Mouse (Mus musculus) retina, postnatal 1 day (tissue): Measurements from ENCODE around the gene Fndc7.
"Not testable (repeated sequence)": the region's sequence is repeated elsewhere in the genome, so short reads cannot be mapped to it uniquely, and the experiment has no call there.

Source experiments
- DNase-seq: peaks from one replicate; pipeline ENCODE4 v3.0.0-alpha.2; 2012

The Fndc7 gene

GRCm38 (mm10) chr3:108886934-108887617 lies 2.7 kb downstream of the Fndc7 start:
- DNase-seq: no peak

- peak; percentile 88 for DNase-seq
Measured at GRCm38 (mm10) chr3:108885686-108886530, 3.9 kb downstream of the Fndc7 start.

GRCm38 (mm10) chr3:108884706-108885289 lies 5.0 kb downstream of the Fndc7 start:
- DNase-seq: no peak

GRCm38 (mm10) chr3:108883067-108883466 lies 6.7 kb downstream of the Fndc7 start:
- DNase-seq: no peak

GRCm38 (mm10) chr3:108881873-108882272 lies 7.9 kb downstream of the Fndc7 start:
- DNase-seq: not testable (repeated sequence)

GRCm38 (mm10) chr3:108880544-108881507 lies 9.0 kb downstream of the Fndc7 start:
- no peak for DNase-seq

GRCm38 (mm10) chr3:108879836-108880435 lies 9.9 kb downstream of the Fndc7 start:
- DNase-seq: no peak

GRCm38 (mm10) chr3:108879129-108879528 lies 10.7 kb downstream of the Fndc7 start:
- DNase-seq: peak; percentile 44

- no peak for DNase-seq
Measured at GRCm38 (mm10) chr3:108870631-108871030, 19.2 kb downstream of the Fndc7 start.

GRCm38 (mm10) chr3:108867449-108867848 lies 22.4 kb downstream of the Fndc7 start:
- DNase-seq: no peak

GRCm38 (mm10) chr3:108865676-108866075 lies 24.1 kb downstream of the Fndc7 start:
- no peak for DNase-seq

- no peak for DNase-seq
Measured at GRCm38 (mm10) chr3:108865129-108865528, 24.7 kb downstream of the Fndc7 start.

- no peak for DNase-seq
Measured at GRCm38 (mm10) chr3:108863091-108863490, 26.7 kb downstream of the Fndc7 start.

GRCm38 (mm10) chr3:108862282-108862681 lies 27.5 kb downstream of the Fndc7 start:
- DNase-seq: not testable (repeated sequence)

GRCm38 (mm10) chr3:108860786-108861185 lies 29.0 kb downstream of the Fndc7 start:
- DNase-seq: no peak

GRCm38 (mm10) chr3:108858231-108858770 lies 31.5 kb downstream of the Fndc7 start:
- peak; percentile 84 for DNase-seq

- no peak for DNase-seq
Measured at GRCm38 (mm10) chr3:108857714-108858113, 32.1 kb downstream of the Fndc7 start.

GRCm38 (mm10) chr3:108857124-108857470 lies 32.7 kb downstream of the Fndc7 start:
- DNase-seq: no peak

GRCm38 (mm10) chr3:108856386-108857123 lies 33.3 kb downstream of the Fndc7 start:
- DNase-seq: peak; percentile 20

GRCm38 (mm10) chr3:108855864-108856263 lies 33.9 kb downstream of the Fndc7 start:
- peak; percentile 48 for DNase-seq

- peak; percentile 61 for DNase-seq
Measured at GRCm38 (mm10) chr3:108855371-108855770, 34.4 kb downstream of the Fndc7 start.
